Mouse (Mus musculus): ENCODE data around the gene Sp7. TPM values are rescaled to one million over a fixed set of nuclear protein-coding genes. Genes with fewer than 3 reads are reported as not detected.

The Sp7 gene
- total and polyA plus RNA-seq, 3 experiments, result not detected

- H3K36me3 ChIP-seq (ENCODE audit: control insufficient read depth in 1 of 2, insufficient read depth in 2 of 2, low read length in 2 of 2), result peaks cover 8 to 36% of the 10 kb centered on the region in 2 experiments
- peaks cover 4 to 22% of the 10 kb centered on the region in 2 experiments for H3K4me1 ChIP-seq (ENCODE audit: control insufficient read depth in 1 of 2, insufficient read depth in 2 of 2, low read length in 2 of 2)
- peaks cover 30% of the 10 kb centered on the region for H3K79me2 ChIP-seq (ENCODE audit: control insufficient read depth, insufficient read depth, low read length, poor library complexity)
- TF ChIP-seq BHLHE40 (IDR thresholded peaks at IDR 0.05; ENCODE audit: borderline replicate concordance, low read depth, low read length) (no peak), NRF1 (IDR thresholded peaks at IDR 0.05; ENCODE audit: insufficient read depth, low read depth, low read length, poor library complexity, severe bottlenecking) (peak; percentile 56), CHD2 (IDR thresholded peaks at IDR 0.05; ENCODE audit: low read length) (peak; percentile 96), RCOR1 (IDR thresholded peaks at IDR 0.05; ENCODE audit: low read depth, low read length) (no peak), JUND (IDR thresholded peaks at IDR 0.05; ENCODE audit: low read depth, low read length) (peak; percentile 75; the same call in 1 of the 2 replicates), UBTF (IDR thresholded peaks at IDR 0.05; ENCODE audit: borderline replicate concordance, insufficient read depth, low read depth, low read length) (no peak; the same call in 1 of the 2 replicates), ZKSCAN1 (IDR thresholded peaks at IDR 0.05; ENCODE audit: low read depth, low read length) (no peak), POLR2A (IDR thresholded peaks at IDR 0.05; ENCODE audit: control insufficient read depth in 1 of 2, insufficient read depth in 1 of 2, low read depth in 1 of 2, low read length in 2 of 2, poor library complexity in 1 of 2) (peak in 1 of 2 experiments; percentile 99; a peak in 2 of 4 replicates), MAFK (IDR thresholded peaks at IDR 0.05; ENCODE audit: borderline replicate concordance, low read depth, low read length) (no peak), POLR2AphosphoS2 (IDR thresholded peaks at IDR 0.05; ENCODE audit: low read length) (peak; percentile 91), MAZ (IDR thresholded peaks at IDR 0.05; ENCODE audit: low read depth, low read length) (peak; percentile 8; the same call in 1 of the 2 replicates), USF1 (IDR thresholded peaks at IDR 0.05; ENCODE audit: low read depth, low read length) (no peak), ELF1 (IDR thresholded peaks at IDR 0.05; ENCODE audit: low read depth, low read length) (peak; percentile 86), TAL1 (IDR thresholded peaks at IDR 0.05; ENCODE audit: low read length) (no peak), HCFC1 (IDR thresholded peaks at IDR 0.05; ENCODE audit: low read depth, low read length) (peak; percentile 85), CTCF (IDR thresholded peaks at IDR 0.05 in 2 of 3, conservative IDR thresholded peaks at IDR 0.05 in 1 of 3; ENCODE audit: control insufficient read depth in 1 of 3, insufficient read depth in 1 of 3, low read depth in 2 of 3, low read length in 3 of 3, poor library complexity in 1 of 3, severe bottlenecking in 1 of 3) (no peak), TBP (IDR thresholded peaks at IDR 0.05; ENCODE audit: low read depth, low read length) (peak; percentile 88), GABPA (IDR thresholded peaks at IDR 0.05; ENCODE audit: low read depth, low read length) (no peak), SIN3A (IDR thresholded peaks at IDR 0.05; ENCODE audit: low read length) (peak; percentile 51; the same call in 1 of the 2 replicates), MEF2A (IDR thresholded peaks at IDR 0.05; ENCODE audit: extremely low read depth, insufficient replicate concordance, low read depth, low read length, poor library complexity, severe bottlenecking) (no peak), MYC (IDR thresholded peaks at IDR 0.05; ENCODE audit: low read depth, low read length) (peak; percentile 94), NELFE (IDR thresholded peaks at IDR 0.05; ENCODE audit: low read depth, low read length) (peak; percentile 96), KAT2A (conservative IDR thresholded peaks at IDR 0.05; ENCODE audit: low read depth, low read length) (peak; percentile 68), TCF12 (IDR thresholded peaks at IDR 0.05; ENCODE audit: low read depth, low read length) (peak; percentile 67; the same call in 1 of the 2 replicates), MAX (IDR thresholded peaks at IDR 0.05; ENCODE audit: low read length) (peak; percentile 90), E2F4 (IDR thresholded peaks at IDR 0.05; ENCODE audit: borderline replicate concordance, low read depth, low read length) (peak; percentile 86), SMC3 (IDR thresholded peaks at IDR 0.05; ENCODE audit: low read depth, low read length) (no peak), ZC3H11A (IDR thresholded peaks at IDR 0.05; ENCODE audit: low read depth, low read length) (no peak), MYB (IDR thresholded peaks at IDR 0.05; ENCODE audit: low read depth, low read length) (no peak)
- DNase-seq (ENCODE audit: low read depth, low spot score), result peak; percentile 100
- peak within 1 kb of the TSS; percentile 87 for H3K9ac ChIP-seq (ENCODE audit: control insufficient read depth, low read depth, low read length, poor library complexity, severe bottlenecking)
- H3K4me3 ChIP-seq (ENCODE audit: control insufficient read depth in 1 of 2, insufficient read depth in 1 of 2, low read depth in 2 of 2, low read length in 2 of 2), result peak within 1 kb of the TSS; percentile 62 to 68
- no peaks in the 10 kb centered on the region for H3K9me3 ChIP-seq (replicated peaks; ENCODE audit: insufficient read depth, low read length)
- H3K27me3 ChIP-seq (ENCODE audit: control insufficient read depth in 1 of 2, insufficient read depth in 2 of 2, low read length in 2 of 2), result no peaks in the 10 kb centered on the region
- peak within 1 kb of the TSS; percentile 94 for H3K27ac ChIP-seq (ENCODE audit: control insufficient read depth, low read depth, low read length)
These were observed 38.7 kb upstream of the Sp7 start, which contains the start of gene Sp1 for GRCm38 (mm10) chr15:102405489-102406195. TSS of gene Sp1 (plus strand) at chr15:102406143.

Data from MEL (cell line).